Mouse (Mus musculus) mature B cell (primary cell): ENCODE results near the gene Ppp1r10.

Experiments used
- in situ Hi-C: fragments of 300-500 bp; cut with MboI; formaldehyde crosslinking; loops from 2 replicates; pipeline ENCODE4 v1.14.3; 2019

Gene Ppp1r10

DNA sequence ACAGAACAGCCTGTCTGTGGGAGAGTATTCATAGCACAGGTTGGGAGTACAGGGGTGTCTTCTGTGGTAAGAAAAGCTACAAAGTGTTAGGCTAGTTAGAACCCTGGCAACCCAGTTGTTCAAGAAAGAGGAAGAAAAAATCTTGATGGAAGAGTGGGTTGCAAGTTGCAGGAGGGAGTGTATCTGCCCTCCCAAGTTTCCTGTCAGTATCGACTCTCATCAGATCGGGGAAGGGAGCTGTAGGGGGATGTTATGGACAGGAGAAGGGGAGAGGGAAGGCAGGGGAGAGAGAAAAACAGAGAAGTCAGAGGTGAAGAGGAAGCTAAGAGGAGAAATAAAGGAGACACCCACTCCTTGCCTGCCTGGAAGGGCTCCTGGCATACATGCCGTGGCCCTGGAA, 15.6 kb upstream of the Ppp1r10 start:
- in situ Hi-C loops = no loop called here

DNA sequence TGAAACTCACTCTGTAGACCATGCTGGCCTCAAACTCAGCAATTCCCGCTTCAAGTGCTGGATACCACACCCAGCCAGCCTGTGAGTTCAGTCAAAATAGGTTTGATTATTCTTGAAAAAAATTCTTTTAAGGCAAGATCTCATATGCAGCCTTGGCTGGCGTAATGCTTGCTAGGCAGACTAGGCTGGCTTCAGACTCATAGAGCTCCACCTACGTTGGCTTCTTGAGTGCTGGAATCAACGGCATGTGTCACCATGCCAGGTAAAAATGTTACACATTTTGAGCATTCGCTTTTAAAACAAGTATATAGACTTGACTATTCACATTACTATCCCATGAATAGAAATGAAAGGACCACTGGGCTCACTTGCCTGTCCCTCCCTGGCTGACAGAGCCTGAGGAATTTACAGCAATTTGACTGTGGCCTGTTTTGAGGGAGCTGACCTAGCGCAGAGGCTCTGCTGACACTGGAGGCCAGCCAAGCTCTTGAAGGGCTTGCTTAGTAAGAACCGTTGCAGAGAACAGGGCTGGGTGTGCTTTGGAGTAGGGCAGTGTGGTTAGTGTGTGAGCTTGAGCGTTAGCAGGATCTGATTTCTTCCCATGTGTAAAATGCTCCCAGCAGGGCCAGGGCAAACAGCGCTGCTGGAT, 12.8 kb upstream of the Ppp1r10 start:
- in situ Hi-C loops = no loop called here

DNA sequence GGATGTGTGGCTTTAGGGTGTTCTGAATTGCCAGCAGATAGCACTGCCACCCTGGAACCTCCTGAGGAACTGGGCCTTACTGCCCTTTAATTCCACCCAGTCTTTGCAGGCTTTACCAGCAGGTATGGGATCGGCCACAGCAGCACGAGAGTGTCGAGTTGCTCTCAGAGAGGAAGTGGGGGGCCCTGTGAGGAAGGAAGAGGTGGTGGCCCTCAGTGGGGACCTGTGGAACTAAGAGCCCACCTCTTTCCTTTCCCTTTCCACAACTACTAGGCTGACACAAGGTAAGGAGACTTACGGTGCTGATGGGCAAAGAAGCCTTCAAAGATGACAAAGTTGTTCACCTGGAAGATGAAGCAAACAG, 12.3 kb upstream of the Ppp1r10 start:
- in situ Hi-C loops = no loop called here

DNA sequence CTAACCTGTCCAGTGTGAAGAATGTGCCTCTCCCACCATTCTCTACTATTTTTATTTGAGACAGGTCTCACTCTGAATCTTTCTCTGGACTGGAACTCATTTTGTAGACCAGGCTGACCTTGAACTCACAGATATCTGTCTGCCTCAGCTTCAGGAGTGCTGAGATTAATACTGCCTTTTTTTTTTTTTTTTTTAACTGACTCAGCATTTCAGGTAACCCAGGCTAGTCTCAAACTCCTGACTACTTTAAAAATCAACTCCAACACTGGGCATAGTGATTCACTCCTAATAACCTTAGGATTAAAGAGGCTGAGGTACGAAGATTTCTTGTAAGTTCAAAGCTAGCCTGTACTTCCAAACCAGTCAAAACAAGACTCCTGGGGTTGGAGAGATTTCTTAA, 10.6 kb upstream of the Ppp1r10 start:
- in situ Hi-C loops = no loop called here

DNA sequence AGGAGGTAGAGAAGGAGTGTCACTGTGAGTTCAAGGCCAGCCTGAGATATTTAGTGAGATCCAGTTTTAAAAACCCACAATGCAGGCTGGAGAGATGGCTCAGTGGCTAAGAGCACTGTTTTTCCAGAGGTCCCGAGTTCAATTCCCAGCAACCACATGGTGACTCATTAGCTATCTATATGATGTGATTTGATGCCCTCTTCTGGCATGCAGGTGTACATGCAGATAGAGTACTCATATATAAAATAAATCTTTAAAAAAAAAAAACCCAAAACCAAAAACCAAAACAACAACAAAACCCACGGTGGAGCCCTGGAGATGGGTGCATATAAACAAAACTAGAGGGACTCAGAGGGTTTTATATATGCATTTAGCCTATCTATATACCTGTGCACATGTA, 8.6 kb upstream of the Ppp1r10 start:
- in situ Hi-C loops = no loop called here

DNA sequence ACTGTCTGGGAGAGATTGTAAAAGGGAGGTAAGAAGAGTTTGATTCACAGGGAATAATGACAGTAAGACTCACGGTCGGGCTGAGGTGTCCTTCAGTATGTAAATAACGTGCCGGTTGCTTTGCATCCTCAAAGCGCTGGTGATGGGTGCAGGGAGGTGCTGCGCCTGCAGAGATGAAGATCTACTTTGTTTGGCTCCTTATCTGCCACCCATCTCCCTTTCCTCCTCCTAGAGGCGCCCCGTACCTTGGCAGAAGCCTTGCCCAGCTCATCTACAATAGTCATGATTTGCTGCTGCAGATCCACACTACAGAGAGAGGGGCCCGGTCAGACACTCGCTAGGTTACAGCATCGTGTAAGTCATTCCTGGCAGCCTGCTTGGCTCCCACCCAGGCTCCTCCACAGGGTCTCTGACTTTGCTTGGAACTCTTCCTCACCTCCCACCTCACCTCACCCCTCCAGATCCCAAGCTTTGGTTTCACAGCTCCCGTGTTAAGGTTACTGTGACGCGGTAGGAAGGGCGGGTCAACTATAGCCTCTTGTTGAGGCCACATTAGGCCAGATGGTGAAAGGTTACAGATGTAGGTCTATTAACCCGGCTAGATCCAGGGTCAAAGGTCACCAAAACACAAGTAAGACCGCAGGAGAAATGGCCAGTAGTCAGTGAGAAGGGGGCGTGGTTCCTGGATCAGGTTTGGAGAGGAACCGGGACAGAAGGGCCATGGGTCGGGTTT, 6.9 kb upstream of the Ppp1r10 start:
- in situ Hi-C loops = no loop called here

DNA sequence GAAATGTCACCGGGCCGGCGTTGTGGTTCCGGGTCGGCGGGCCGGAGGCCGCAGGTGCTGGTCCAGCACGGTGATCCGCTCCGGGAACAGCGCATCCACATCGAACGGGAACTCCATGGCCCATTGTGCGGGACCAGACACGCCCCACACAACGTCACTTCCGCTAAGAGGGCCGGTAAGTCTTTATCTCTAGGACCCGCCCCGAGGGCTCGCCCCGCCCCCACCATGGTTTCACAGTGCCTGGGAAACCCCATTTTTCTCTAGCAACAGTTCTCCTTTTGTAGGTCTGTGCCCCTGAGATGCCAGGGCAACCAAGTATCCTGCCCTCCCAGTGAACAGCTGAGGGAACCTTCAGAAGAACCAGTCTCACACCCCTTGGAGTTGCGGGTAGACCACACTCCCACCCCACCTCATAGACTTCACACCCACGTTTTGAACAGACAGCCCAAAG, 6.3 kb upstream of the Ppp1r10 start, which contains the start of gene Atat1:
Atat1 (minus strand) TSS at position 157 of the 451 bp plus-strand sequence.
- in situ Hi-C loops = no loop called here

DNA sequence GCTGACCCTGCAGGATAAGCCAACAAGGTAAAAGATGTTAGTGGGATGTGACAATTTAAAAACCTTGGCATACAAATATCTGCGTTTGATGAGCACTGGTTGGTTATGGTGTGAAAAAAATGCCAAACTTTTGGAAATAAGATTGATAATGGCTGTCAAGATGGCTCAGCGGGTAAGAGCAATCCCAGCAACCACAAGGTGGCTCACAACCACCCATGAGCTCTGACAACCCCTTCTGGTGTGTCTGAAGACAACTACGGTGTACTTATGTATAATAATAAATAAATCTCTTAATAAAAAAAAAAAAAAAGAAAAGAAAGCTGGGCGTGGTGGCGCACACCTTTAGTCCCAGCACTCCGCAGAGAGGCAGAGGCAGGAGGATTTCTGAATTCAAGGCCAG, 1.3 kb upstream of the Ppp1r10 start:
- in situ Hi-C loops = loop anchor here (5.0 kb wide), 1 partner anchor 78 kb away; the partner anchor contains the start of gene Tubb5

DNA sequence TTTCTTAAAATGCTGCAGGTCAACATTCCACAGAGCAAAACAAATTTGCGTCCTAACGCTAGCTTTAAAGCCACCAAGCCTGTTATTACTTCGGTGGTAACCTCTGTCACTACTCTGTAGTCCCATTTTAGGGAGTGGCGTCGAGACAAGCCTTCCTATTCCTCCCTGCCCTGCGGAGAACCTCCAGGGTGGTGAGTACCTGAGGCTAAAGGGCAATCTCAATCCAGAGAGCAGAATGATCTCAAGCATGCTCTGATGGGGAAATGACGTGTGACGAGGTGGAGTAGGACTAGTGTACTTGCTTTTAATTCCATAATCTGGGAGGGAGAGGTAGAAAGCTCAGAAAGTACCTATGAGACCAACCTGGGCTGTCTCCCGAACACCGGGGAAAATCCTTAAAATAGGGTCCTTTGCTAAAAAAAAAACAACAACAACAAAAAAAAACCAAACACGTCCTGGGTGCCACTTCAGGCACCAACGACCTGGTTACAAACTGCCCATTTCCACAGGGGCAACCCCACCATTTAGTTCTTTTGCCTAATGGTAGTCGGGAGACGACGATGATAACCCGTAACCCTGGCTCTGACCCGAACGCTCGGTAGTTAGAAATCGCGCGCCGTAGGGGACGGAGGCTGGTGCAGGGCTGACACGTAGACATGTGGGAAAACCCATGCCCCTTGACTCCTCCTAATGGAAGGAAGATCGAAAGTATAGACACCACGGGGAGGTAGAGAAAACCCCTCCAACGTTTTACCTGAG, 517 bp upstream of the Ppp1r10 start:
- in situ Hi-C loops = loop anchor here (5.0 kb wide), 1 partner anchor 78 kb away; the partner anchor contains the start of gene Tubb5

DNA sequence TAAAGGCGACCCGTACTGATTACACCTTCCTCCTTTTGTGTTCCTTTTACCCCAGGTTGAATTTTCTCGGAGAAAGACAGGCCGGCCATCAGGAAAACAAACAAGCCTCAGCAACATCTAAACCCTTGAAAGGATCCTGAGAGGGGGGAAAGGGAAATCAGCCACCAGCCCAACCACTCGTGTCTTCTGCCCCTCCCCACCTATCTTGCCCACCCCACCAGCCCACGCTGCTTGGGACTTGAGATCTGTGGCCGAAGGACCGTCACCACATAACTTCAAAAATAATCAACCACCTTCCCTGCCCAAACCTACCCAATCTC, 869 bp downstream of the Ppp1r10 start:
- in situ Hi-C loops = loop anchor here (5.0 kb wide), 1 partner anchor 80 kb away; the partner anchor contains the start of gene Tubb5

DNA sequence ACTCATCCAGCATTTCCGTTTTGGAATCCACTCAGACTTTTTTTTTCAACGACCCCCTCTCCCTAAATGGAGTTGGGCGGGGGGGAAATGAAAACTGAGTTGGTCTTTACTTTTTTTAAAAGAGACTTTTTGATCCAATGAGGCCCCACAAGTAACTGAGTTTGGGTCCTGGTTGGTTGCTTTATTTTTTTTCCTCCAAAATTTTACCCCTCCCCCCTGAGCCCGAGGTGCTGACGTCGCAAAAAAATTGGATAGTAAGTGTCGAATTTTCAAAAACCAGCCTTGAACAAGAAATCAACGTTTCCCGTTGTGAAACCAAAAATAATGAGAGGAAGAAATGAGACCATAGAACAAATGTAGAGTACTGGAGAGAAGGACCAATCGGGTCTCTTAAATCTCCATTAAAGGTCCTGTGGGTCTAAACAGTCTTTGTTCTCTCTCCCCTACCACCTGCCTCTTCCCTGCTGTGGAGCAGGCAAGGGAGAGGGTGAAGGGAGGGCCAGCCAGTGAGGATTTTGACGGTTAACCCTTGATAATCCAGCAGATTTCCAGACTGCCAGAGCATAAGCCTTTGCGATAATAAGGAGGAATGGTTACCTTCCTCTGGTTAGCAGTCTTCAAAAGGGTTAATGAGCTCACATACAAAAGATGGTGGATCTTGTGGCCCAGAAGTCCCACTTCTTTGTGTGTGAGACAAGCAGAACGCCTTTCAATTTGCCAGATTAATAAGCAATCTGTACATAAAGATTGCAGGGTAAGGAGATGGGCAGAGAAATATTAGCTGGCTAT, 1.4 kb downstream of the Ppp1r10 start:
- in situ Hi-C loops = loop anchor here (5.0 kb wide), 1 partner anchor 80 kb away; the partner anchor contains the start of gene Tubb5

DNA sequence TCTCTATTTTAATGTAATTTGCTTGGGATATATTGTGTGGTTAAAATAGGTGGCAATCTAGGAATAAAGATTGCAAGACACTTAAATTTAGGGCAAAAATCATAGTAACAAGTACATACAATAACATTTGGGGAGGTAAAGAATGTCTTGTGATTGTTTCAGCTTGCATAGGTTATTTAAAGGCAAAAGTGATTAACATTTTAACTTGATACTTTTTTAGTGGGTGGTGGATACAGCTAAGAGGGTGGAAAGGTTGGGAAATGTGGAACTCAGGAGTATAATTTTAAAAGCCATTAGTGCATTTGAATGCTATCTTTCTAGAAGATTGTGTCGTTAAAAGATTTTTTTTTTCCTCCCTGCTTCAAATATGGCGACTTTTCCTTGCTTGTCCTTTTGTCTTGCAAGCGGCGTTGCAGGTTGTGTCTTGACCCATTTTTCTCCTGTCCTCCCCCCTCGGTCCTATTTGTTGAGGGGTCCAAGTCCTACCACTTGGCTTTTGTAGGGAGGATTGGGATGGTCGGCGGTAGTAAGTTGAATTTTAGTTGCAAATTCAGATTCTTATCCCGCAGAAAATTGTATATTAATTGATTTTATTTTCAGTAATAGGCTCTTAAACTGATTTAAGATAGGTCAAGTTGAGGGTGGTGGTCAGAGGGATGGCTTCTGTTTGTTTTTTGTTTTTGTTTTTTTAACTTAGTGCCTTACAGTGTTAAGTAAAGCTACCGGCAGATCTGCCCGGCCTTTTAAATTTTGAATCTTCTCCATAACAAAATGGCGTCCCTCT, 2.2 kb downstream of the Ppp1r10 start:
- in situ Hi-C loops = loop anchor here (5.0 kb wide), 1 partner anchor 81 kb away; the partner anchor contains the start of gene Tubb5

DNA sequence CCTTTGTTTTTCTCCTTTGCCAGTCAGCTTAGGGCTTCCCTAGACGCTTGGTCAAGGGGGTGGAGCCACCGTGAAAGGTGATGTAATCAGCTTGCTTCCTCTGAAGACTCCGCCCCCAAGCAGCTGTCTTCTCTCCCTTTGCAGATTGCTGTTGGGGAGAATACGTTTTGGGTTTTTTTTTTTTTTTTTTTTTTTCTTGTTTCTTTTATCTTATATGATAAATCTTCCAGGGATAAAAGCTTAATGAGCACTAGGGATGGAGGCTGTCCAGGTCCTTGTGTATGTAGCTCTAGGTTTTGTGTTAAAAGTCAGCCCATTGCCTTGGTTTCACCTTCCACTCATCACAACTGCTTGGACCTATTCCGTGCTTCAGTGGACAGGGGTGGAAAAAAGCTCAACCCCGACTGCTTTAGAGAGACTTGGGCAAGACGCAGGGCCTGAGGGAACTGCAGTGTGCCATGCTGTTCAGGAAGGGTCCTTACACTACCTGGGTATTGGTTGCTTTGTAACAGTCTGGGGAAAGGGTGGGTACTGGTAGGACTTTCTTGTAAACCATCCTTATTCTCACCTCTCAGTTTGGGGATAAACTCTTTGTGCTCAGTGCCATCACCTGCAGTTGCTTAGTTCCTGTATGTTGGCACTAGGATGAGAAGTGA, 3.0 kb downstream of the Ppp1r10 start:
- in situ Hi-C loops = loop anchor here (5.0 kb wide), 1 partner anchor 82 kb away; the partner anchor contains the start of gene Tubb5

DNA sequence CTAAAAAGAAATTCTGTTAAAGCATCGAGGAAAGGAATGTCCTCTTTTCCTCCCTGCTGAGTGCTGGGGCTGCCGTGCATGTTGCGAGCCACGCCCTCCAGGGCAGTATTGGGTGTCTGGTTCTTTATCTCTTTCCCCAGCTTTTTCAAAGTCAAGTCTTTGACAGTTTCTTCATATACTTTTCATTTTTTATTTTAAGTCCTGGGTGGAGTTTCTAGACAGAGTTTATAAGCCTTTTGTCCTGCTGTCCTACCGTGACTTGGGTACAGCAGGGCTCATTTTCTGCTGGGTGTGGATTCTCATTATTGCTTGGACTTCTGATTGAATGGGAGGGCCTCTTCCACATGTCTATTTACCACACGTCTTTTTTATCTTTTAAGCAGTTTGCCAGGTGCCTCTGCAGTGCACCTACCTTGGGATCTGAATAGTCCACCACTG, 3.6 kb downstream of the Ppp1r10 start:
- in situ Hi-C loops = loop anchor here (5.0 kb wide), 1 partner anchor 83 kb away; the partner anchor contains the start of gene Tubb5

DNA sequence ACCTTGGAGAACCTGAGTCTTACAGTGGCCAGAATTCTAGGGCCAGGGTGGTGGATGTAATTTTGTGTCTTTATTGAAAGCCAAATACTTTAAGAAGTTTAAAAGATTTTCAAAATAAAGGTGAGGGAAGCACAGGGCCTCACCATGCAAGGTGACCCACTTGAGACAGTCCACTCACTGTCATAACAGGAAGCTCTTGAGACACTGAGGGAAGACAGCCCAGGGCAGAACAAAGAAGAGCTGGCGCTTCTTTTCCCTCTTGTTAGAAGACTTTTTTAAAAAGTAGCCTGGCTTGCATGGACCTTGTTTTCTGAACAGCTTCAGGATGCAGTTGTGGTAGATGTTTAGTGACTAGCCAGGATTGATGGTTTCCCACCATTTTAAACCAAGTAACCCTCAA, 4.2 kb downstream of the Ppp1r10 start:
- in situ Hi-C loops = no loop called here

DNA sequence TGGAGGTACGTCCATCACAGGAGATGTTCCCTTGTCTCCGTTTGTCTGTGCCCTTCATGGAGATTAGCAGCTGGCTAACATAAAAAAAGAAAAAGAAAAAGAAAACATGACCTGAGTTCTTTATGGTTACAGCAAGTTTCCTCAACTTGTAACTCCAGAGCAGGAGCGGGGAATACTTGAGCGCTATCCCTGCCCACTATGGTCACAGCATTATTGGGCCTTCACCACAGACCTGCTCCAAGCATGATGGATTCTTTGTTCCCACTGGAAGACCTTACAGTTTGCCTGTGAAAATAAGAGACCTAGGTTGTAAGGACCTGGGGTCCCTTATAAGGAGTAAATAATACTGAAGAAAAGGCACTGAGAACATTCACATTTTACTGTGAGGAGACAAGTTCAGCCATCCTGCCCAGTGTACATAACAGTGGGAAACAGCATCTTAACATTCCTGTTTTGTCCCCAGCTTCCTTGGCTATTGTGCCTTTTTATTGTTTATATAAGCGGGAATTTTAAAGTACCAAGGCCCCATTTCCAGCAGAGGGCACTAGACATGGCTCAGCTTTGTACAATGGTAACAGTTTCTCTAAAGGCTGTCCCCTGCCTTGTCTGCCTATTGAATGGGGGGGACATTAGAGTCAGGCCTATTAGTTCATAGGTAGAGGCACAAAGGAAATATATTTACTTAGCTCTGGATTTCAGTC, 4.8 kb downstream of the Ppp1r10 start:
- in situ Hi-C loops = no loop called here

DNA sequence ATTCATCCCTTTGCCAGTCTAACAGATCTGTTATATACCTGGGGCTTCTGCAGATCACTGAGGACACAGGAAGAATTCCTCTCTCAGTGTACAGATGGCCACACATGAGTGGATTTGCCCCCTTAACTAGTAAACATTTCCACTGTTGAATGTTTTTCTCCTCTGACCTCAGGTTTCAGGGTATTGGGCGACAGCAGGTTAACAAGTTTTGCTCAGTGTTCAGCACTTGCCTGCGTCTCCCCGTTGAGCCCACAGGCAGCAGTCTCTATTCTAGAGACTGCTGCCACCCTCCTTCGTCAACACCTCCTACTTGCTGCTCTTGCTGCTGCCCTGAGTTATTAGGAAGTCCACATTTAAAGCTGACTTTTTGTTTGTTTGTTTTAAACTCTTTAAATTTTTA, 5.5 kb downstream of the Ppp1r10 start:
- in situ Hi-C loops = no loop called here

DNA sequence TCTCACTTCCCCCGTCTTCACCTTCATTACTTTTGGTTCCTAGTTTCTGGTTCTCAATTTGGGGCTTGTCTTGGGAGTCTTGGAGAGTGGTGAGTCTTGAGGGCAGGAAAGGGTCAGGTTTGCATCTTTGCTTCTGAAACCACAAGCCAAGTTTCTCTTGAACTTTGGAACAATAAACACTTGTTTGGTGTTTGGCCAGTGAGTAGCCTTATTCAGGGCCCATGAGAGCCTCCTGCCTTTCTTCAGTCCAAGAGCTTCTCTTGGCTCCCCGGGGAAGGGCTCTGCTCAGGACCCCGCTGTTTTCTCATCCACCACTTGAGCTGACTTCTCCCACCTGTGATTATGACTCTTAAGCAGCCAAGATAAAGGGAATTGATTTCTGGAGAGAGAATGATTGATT, 6.3 kb downstream of the Ppp1r10 start:
- in situ Hi-C loops = no loop called here

DNA sequence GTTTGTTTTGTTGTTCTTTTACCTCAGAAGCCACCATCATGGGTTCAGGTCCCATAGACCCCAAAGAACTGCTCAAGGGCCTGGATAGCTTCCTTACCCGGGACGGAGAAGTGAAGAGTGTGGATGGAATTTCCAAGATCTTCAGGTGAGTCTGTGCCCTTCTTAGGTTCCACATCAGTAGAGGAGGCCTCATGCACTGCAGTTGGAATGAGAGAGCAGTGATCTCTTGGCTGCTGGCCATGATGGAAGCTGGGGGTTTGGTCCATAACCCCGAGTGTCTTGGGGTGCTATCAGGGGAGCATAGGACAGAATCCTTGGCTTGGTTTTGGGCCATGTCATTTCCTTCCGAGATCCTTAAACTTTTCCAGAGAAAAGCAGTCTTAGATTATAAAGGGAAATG, 7.0 kb downstream of the Ppp1r10 start:
- in situ Hi-C loops = no loop called here

DNA sequence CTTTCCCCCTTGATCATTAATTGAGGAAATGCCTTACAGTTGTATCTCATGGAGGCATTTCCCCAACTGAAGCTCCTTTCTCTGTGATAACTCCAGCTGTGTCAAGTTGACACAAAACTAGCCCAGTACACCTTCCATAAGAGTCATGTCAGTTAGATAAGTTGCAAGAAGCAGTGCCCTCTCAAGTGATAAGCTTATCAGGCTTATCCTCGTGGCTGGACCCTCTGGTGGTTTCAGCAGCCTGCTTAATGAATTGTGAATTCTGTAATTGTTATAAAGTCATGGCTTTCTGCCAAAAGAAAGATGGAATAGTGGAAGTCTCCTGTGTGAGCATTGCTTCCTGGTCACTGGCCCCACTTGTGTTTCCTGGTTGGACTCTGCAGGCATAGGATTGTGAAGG, 11.2 kb downstream of the Ppp1r10 start:
- in situ Hi-C loops = no loop called here
